Mouse (Mus musculus): ENCODE measurements around the gene Emid1.

DNA sequence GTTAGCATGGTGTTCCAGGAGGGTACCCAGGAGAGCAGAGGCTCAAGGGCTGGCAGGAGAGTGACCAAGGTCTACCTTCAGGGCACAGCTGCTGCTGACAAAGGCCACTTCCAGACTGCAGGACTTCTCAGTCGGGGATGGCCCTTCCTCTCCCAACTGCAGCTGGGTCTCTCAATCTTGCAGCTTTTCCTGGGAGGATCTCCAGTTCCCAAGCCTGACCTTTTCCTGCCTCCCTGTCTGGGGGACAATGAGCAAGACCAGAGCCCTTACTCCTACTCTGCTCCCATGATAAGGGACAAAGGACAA, 41.5 kb upstream of the Emid1 start:
- no peak for TF ChIP-seq POLR2A (IDR thresholded peaks at IDR 0.05; ENCODE audit: control insufficient read depth, extremely low read depth, insufficient read depth, low read length, poor library complexity)
- no peak for TF ChIP-seq CTCF (IDR thresholded peaks at IDR 0.05; ENCODE audit: borderline replicate concordance, control insufficient read depth, extremely low read depth, insufficient read depth, low read length, poor library complexity)
